Mouse (Mus musculus) intestine, postnatal 0 days (tissue): ENCODE measurements around the gene Klc1. TPM values are rescaled to one million over a fixed set of nuclear protein-coding genes. Genes with fewer than 3 reads are reported as not detected.
A peak's percentile ranks its signal among the peaks of the same experiment; 100 is the strongest.
"Not testable (repeated sequence)": the region's sequence is repeated elsewhere in the genome, so short reads cannot be mapped to it uniquely, and the experiment has no call there.

Experiments
- ATAC-seq: fragments of 200-750 bp; cut with Nextera tagmentation; 2 replicates; pipeline ENCODE4 v1.8.0; 2017; ENCODE audit warnings: mild to moderate bottlenecking, moderate TSS enrichment, moderate library complexity
- H3K27ac ChIP-seq: fragments of 300-500 bp; sonication (generic); 2 replicates; pipeline ENCODE4 v1.5.1; 2014; ENCODE audit warnings: mild to moderate bottlenecking, low read depth, low read length, moderate library complexity
- H3K27me3 ChIP-seq: fragments of 300-500 bp; sonication (generic); replicated peaks from 2 replicates; pipeline ENCODE4 v1.6.1; 2014; ENCODE audit warnings: low read length, mixed read lengths; ENCODE audit not compliant: control insufficient read depth, insufficient read depth
- H3K36me3 ChIP-seq: fragments of 300-500 bp; sonication (generic); 2 replicates; pipeline ENCODE4 v1.6.1; 2014; ENCODE audit warnings: mild to moderate bottlenecking, moderate library complexity; ENCODE audit not compliant: control insufficient read depth, insufficient read depth
- H3K4me1 ChIP-seq: fragments of 300-500 bp; sonication (generic); replicated peaks from 2 replicates; pipeline ENCODE4 v1.6.1; 2014; ENCODE audit warnings: antibody characterized with exemption, low read length, mixed read lengths; ENCODE audit not compliant: control insufficient read depth, insufficient read depth
- H3K4me2 ChIP-seq: fragments of 300-500 bp; sonication (generic); replicated peaks from 2 replicates; pipeline ENCODE4 v1.6.1; 2014; ENCODE audit warnings: low read depth, mild to moderate bottlenecking, moderate library complexity
- H3K4me3 ChIP-seq: fragments of 300-500 bp; sonication (generic); 2 replicates; pipeline ENCODE4 v1.5.1; 2014; ENCODE audit warnings: low read depth, low read length
- H3K9ac ChIP-seq: fragments of 300-500 bp; sonication (generic); 2 replicates; pipeline ENCODE4 v1.6.1; 2014; ENCODE audit warnings: mild to moderate bottlenecking, low read depth, low read length
- H3K9me3 ChIP-seq: fragments of 300-500 bp; sonication (generic); 2 replicates; pipeline ENCODE4 v1.6.1; 2016; ENCODE audit warnings: mixed run types; ENCODE audit not compliant: control insufficient read depth
- CTCF ChIP-seq: sonication (generic); IDR thresholded peaks from 2 replicates; pipeline ENCODE4 v1.5.1; 2016; ENCODE audit warnings: low read depth, mild to moderate bottlenecking, control low read depth, antibody characterized with exemption, moderate library complexity
- WGBS: fragments of 180-500 bp; shearing (Covaris S2); extraction: QIAGEN DNeasy Blood & Tissue Kit; methylation state at CpG from one replicate; pipeline ENCODE4 v1.1.7; 2014; 5-methylcytosine and 5-hydroxymethylcytosine counted together
- polyA plus RNA-seq: library from polyadenylated mRNA; unstranded; fragments of >200 nt; fragmentation: Nextera tagmentation; extraction: Ambion mirVana; gene quantifications from 2 replicates; pipeline ENCODE4 v1.2.1, GENCODE M21; 2015

The Klc1 gene
- 42.9 and 45.7 TPM in 2 replicates for polyA plus RNA-seq

DNA sequence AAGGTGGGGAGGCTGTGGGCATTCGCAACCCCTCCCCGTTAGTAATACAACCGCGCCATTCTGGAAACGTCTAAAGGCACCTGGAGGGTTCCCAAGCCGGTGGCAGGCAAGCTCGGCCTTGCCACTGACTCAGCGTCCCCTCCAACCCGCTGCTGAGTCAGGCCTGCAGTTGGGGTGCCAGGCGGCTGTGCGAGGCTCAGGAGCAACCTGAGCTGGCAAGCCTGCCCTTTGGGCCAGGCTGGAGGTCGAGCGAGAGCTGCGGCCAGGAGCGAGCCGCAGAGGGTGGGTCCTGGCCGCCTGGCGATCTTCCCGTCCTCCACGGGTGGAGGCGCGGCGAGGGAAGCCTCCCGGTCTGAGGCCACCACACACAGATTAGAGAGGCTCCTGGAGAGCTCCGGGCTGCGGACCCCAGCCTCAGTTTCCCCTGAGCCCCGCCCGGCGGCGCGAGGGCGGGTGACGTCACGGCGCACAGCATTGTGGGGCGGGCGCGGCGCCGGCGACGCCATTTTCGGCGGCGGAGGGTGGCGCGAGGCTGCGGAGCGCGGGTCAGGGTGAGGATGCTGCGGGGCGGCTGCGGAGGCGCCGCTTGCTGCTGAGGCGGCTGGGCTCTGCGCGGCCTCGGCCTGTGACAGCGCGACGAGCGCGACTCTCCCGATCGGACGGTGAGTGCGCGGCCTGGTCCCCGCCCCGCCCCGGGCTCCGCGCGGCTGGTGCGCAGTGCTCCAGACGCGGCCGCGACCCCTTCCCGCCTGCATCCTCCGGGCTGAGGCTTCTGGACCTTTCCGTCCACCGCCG, at the start of gene Klc1:
TSS of gene Klc1 (plus strand) at position 469 of the 795 bp plus-strand sequence.
- peak within 1 kb of the TSS; percentile 84 for H3K27ac ChIP-seq
- H3K4me1 ChIP-seq = peaks cover 4% of the 10 kb centered on the region; the same call in 1 of the 2 replicates
- peak; percentile 72 for ATAC-seq
- no peaks in the 10 kb centered on the region for H3K9me3 ChIP-seq
- TF ChIP-seq CTCF = no peak
- under 1% methylated on average over 67 of the region's 85 CpGs for WGBS
- peak within 1 kb of the TSS; percentile 100 for H3K4me2 ChIP-seq
- no peaks in the 10 kb centered on the region for H3K27me3 ChIP-seq
- H3K9ac ChIP-seq = peak within 1 kb of the TSS; percentile 85
- peak within 1 kb of the TSS; percentile 79 for H3K4me3 ChIP-seq
- 0 out of 2 replicates have a peak, but pooled peaks cover 12% of the 10 kb centered on the region for H3K36me3 ChIP-seq

DNA sequence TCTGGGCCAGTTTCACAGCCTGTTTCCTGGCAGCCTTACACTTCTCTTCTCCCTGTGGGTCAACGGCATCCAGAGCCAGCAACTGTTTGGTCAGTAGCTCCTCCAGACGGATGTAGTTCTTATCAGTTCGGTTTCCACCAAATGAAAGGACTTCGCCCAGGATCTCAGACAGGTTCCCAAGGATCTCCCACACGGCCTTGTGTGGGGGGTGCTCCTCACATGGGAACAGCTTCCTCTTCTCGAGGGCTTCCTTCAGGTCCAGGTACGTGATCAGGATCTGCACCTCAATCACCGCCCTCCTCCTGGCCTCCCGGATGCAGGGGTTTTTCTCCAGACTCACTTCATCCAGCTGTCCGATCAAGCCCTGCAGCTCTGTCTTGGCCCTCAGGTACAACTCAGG, 48.6 kb upstream of the Klc1 start:
- H3K4me3 ChIP-seq = no peak overlapping the region
- 70% methylated on average over 10 of the region's 10 CpGs for WGBS

DNA sequence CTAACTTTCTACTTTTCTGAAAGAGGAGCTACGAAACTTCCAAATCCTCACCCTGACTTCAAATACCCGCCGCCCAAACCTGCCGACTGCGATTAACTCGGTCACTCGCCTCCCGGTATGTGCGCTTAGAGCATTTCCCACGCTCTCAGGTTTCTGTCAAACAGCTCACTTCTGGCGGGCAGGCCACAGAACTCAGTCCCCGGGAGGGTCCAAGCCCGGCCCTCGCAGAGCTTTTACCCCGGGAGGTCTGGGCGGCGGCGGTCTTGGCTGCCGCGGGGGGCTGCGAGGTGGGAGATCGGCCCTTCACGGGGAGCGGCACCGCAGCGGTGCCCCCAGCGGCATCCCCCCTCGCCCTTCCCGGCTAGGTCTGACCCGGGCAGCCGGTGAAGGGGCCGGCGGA, 46.2 kb upstream of the Klc1 start:
- Histone ChIP-seq H3K27ac (peak overlapping the region; percentile 69), H3K9ac (peak overlapping the region; percentile 97), H3K4me2 (peak overlapping the region; percentile 80), H3K27me3 (no peaks in the 10 kb centered on the region), H3K4me3 (peak overlapping the region; percentile 95), H3K36me3 (peaks cover 30% of the 10 kb centered on the region), H3K9me3 (no peaks in the 10 kb centered on the region), H3K4me1 (peaks cover 6% of the 10 kb centered on the region; the same call in 1 of the 2 replicates)
- no peak for TF ChIP-seq CTCF
- ATAC-seq = peak; percentile 19
- WGBS = under 1% methylated on average over 32 of the region's 33 CpGs

More for the DNA sequence above, 48.6 kb upstream of the Klc1 start:
- no peak for TF ChIP-seq CTCF
- H3K36me3 ChIP-seq = peaks cover 30% of the 10 kb centered on the region
- H3K4me2 ChIP-seq = no peak overlapping the region
- H3K27ac ChIP-seq = no peak overlapping the region
- H3K4me1 ChIP-seq = peaks cover 6% of the 10 kb centered on the region; the same call in 1 of the 2 replicates
- no peak for ATAC-seq
- H3K27me3 ChIP-seq = no peaks in the 10 kb centered on the region
- H3K9me3 ChIP-seq = no peaks in the 10 kb centered on the region
- H3K9ac ChIP-seq = no peak overlapping the region

DNA sequence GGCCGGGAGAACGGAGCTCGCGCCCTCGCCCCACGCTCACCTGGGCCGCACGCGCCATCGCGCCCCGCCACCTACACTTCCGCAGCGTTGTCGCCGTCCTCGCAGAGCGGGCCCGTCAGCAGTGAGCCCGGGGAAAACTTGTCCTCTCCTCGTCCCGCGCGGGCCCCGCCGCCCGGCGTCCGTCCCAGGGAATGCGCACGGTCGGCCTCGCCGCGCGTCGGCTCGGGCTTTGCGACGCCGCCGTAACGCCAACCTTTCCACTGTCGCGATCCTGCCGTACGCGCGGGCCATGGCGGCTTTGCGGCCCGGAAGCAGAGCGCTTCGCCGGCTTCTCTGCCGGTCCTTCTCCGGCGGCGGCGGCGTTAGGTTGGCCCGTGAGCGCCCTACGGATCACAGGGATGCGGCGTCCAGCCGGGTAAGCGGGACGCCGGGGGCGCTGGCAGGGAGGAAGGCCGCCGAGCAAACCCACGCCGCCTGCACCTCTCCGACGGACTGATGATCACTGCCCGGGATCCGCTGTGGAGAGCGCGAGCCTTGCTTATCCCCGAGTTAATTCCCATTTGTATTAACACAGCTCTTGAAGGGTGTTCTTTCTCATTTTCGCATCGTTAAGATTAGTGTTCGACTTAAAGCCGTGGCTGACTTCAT, 45.5 kb upstream of the Klc1 start, which contains the start of the genes Bag5 and Apopt1:
TSS of gene Bag5 (minus strand) at position 254 of the 648 bp plus-strand sequence.
TSS of gene Apopt1 (plus strand) at position 258 of the 648 bp plus-strand sequence.
- Histone ChIP-seq H3K4me3 (peak within 1 kb of the TSS; percentile 95), H3K36me3 (peaks cover 30% of the 10 kb centered on the region), H3K27me3 (no peaks in the 10 kb centered on the region), H3K9me3 (no peaks in the 10 kb centered on the region), H3K9ac (peak within 1 kb of the TSS; percentile 97), H3K27ac (peak within 1 kb of the TSS; percentile 69), H3K4me1 (peaks cover 6% of the 10 kb centered on the region; the same call in 1 of the 2 replicates), H3K4me2 (peak within 1 kb of the TSS; percentile 80)
- peak; percentile 94 for ATAC-seq
- peak; percentile 61 for TF ChIP-seq CTCF
- WGBS = under 1% methylated on average over 78 of the region's 86 CpGs

DNA sequence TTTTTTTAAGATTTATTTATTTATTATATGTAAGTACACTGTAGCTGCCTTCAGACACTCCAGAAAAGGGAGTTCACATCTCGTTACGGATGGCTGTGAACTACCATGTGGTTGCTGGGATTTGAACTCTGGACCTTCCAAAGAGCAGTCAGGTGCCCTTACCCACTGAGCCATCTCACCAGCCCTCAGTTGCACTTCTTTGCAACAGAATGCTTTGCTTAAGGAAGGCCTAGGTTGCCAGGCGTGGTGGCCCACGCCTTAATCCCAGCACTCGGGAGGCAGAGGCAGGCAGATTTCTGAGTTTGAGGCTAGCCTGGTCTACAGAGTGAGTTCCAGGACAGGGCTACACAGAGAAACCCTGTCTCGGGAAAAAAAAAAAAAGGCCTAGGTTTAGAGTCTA, 44.8 kb upstream of the Klc1 start:
- not testable (repeated sequence) for H3K9me3 ChIP-seq, H3K27ac ChIP-seq, H3K9ac ChIP-seq, H3K27me3 ChIP-seq, H3K4me1 ChIP-seq, ATAC-seq
- peaks cover 25% of the 10 kb centered on the region for H3K36me3 ChIP-seq
- WGBS = 53% methylated on average over 6 of the region's 6 CpGs
- peak overlapping the region; percentile 95 for H3K4me3 ChIP-seq
- H3K4me2 ChIP-seq = peak overlapping the region; percentile 80

DNA sequence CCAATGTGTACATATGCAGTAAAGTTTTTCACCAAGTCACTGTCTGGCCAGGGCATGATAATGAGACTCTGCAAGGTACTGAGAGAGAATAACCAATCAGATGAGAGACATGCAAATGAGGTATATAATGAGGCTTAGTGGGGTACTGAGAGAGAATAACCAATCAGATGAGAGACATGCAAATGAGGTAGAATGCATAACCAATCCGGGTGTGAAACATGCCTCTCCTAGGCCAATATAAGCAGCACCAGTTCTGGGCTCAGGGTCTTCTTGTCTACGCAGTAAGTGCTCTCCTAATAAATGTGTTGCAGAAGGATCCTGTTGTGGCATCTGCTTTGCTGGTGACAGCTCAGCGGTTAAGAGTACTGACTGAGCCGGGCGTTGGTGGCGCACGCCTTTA, 42.1 kb upstream of the Klc1 start:
- no peak for ATAC-seq
- WGBS = 98% methylated on average over 7 of the region's 7 CpGs
- no peaks in the 10 kb centered on the region for H3K36me3 ChIP-seq

More for the DNA sequence above, 42.1 kb upstream of the Klc1 start:
- H3K9me3 ChIP-seq = no peaks in the 10 kb centered on the region
- H3K4me3 ChIP-seq = no peak overlapping the region
- no peaks in the 10 kb centered on the region for H3K27me3 ChIP-seq
- no peak overlapping the region for H3K9ac ChIP-seq
- no peak for TF ChIP-seq CTCF
- H3K4me1 ChIP-seq = peaks cover 5% of the 10 kb centered on the region; the same call in 1 of the 2 replicates
- no peak overlapping the region for H3K27ac ChIP-seq
- no peak overlapping the region for H3K4me2 ChIP-seq
